Mouse (Mus musculus) midbrain, embryonic 16.5 days (tissue): ENCODE data around the gene Syndig1. TPM values are rescaled to one million over a fixed set of nuclear protein-coding genes. Genes with fewer than 3 reads are reported as not detected.

ENCODE experiments used
- ATAC-seq: fragments of 200-750 bp; cut with Nextera tagmentation; 2 replicates; pipeline ENCODE4 v1.8.0; 2017; ENCODE audit warnings: moderate TSS enrichment
- H3K27ac ChIP-seq: fragments of 300-500 bp; sonication (generic); 2 replicates; pipeline ENCODE4 v1.5.1; 2014; ENCODE audit warnings: mild to moderate bottlenecking, low read length, mixed read lengths
- H3K27me3 ChIP-seq: fragments of 300-500 bp; sonication (generic); 2 replicates; pipeline ENCODE4 v1.6.1; 2014; ENCODE audit warnings: low read depth, low read length, mixed read lengths; ENCODE audit not compliant: control insufficient read depth, insufficient read depth
- H3K36me3 ChIP-seq: fragments of 300-500 bp; sonication (generic); 2 replicates; pipeline ENCODE4 v1.6.1; 2014; ENCODE audit warnings: mild to moderate bottlenecking, low read length, moderate library complexity, mixed read lengths; ENCODE audit not compliant: control insufficient read depth, insufficient read depth
- H3K4me1 ChIP-seq: fragments of 300-500 bp; sonication (generic); 2 replicates; pipeline ENCODE4 v1.6.1; 2014; ENCODE audit warnings: mild to moderate bottlenecking, low read length, mixed read lengths; ENCODE audit not compliant: control insufficient read depth, insufficient read depth
- H3K4me2 ChIP-seq: fragments of 300-500 bp; sonication (generic); 2 replicates; pipeline ENCODE4 v1.6.1; 2014; ENCODE audit warnings: mild to moderate bottlenecking, low read length, mixed read lengths
- H3K4me3 ChIP-seq: fragments of 300-500 bp; sonication (generic); 2 replicates; pipeline ENCODE4 v1.5.1; 2014; ENCODE audit warnings: low read depth, mild to moderate bottlenecking, low read length, moderate library complexity, mixed read lengths
- H3K9ac ChIP-seq: fragments of 300-500 bp; sonication (generic); 2 replicates; pipeline ENCODE4 v1.6.1; 2014; ENCODE audit warnings: low read depth, low read length, mixed read lengths
- H3K9me3 ChIP-seq: fragments of 300-500 bp; sonication (generic); replicated peaks from 2 replicates; pipeline ENCODE4 v1.6.1; 2014; ENCODE audit warnings: mild to moderate bottlenecking, low read length, mixed read lengths; ENCODE audit not compliant: control insufficient read depth, poor library complexity, severe bottlenecking
- WGBS: fragments of 180-500 bp; shearing (Covaris S2); extraction: QIAGEN DNeasy Blood & Tissue Kit; methylation state at CpG from one replicate; pipeline ENCODE4 v1.1.7; 2014; 5-methylcytosine and 5-hydroxymethylcytosine counted together
- polyA plus RNA-seq: library from polyadenylated mRNA; unstranded; fragments of >200 nt; fragmentation: Nextera tagmentation; extraction: Ambion mirVana; gene quantifications from 2 replicates; pipeline ENCODE4 v1.2.1, GENCODE M21; 2015

The Syndig1 gene
- polyA plus RNA-seq, 1 experiment from 2014 or later: 27.6 TPM

GRCm38 (mm10) chr2:149899615-149900014 is 70.6 kb downstream of the Syndig1 start:
- WGBS: 95% methylated on average over 9 of the region's 9 CpGs
- ATAC-seq: no peak
- H3K27ac ChIP-seq: no peak overlapping the region

GRCm38 (mm10) chr2:149900606-149901005 is 71.6 kb downstream of the Syndig1 start:
- WGBS: 90% methylated on average over 1 of the region's 1 CpGs
- ATAC-seq: no peak
- no peak overlapping the region for H3K4me2 ChIP-seq
- H3K27me3 ChIP-seq: no peaks in the 10 kb centered on the region
- no peak overlapping the region for H3K27ac ChIP-seq
- no peaks in the 10 kb centered on the region for H3K9me3 ChIP-seq
- H3K36me3 ChIP-seq: no peaks in the 10 kb centered on the region
- no peaks in the 10 kb centered on the region for H3K4me1 ChIP-seq
- no peak overlapping the region for H3K4me3 ChIP-seq
- no peak overlapping the region for H3K9ac ChIP-seq

More at GRCm38 (mm10) chr2:149899615-149900014, 70.6 kb downstream of the Syndig1 start:
- H3K36me3 ChIP-seq: no peaks in the 10 kb centered on the region
- H3K4me1 ChIP-seq: no peaks in the 10 kb centered on the region
- H3K9ac ChIP-seq: no peak overlapping the region
- no peak overlapping the region for H3K4me2 ChIP-seq
- H3K4me3 ChIP-seq: no peak overlapping the region
- no peaks in the 10 kb centered on the region for H3K27me3 ChIP-seq
- no peaks in the 10 kb centered on the region for H3K9me3 ChIP-seq

DNA sequence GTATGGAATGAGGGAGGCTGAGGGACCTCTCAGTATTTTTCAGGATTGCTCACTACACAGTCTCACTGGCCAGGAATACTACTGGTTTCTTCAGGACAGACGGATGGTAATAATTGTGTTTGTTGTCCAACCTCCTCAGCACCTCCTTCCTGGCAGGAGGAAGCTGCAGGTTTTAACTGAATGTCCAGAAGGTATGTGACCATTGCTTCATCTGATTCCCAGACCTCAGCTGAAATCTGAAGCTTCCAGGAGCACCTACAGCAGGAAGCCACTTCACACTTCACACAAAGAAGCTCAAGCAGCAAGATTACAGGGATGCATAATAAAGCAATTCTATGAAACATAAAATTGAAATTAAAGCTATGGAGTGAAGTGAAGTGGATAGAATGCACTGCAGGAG is 75.4 kb downstream of the Syndig1 start:
- Histone ChIP-seq H3K9me3 (no peaks in the 10 kb centered on the region), H3K27me3 (no peaks in the 10 kb centered on the region), H3K27ac (no peak overlapping the region), H3K4me1 (no peaks in the 10 kb centered on the region), H3K4me3 (no peak overlapping the region), H3K36me3 (no peaks in the 10 kb centered on the region), H3K9ac (no peak overlapping the region), H3K4me2 (no peak overlapping the region)
- 75% methylated on average over 1 of the region's 1 CpGs for WGBS
- ATAC-seq: no peak

- Histone ChIP-seq H3K4me2 (no peak overlapping the region), H3K27me3 (no peaks in the 10 kb centered on the region), H3K9ac (no peak overlapping the region), H3K4me3 (no peak overlapping the region), H3K27ac (no peak overlapping the region), H3K36me3 (no peaks in the 10 kb centered on the region), H3K9me3 (no peaks in the 10 kb centered on the region), H3K4me1 (no peaks in the 10 kb centered on the region)
- 90% methylated on average over 3 of the region's 3 CpGs for WGBS
- ATAC-seq: no peak
Observed at GRCm38 (mm10) chr2:149906694-149907093, 77.7 kb downstream of the Syndig1 start.

GRCm38 (mm10) chr2:149917162-149917561 is 88.2 kb downstream of the Syndig1 start:
- no peak for ATAC-seq
- Histone ChIP-seq H3K9me3 (no peaks in the 10 kb centered on the region), H3K4me2 (no peak overlapping the region), H3K36me3 (no peaks in the 10 kb centered on the region), H3K27ac (no peak overlapping the region), H3K9ac (no peak overlapping the region), H3K27me3 (no peaks in the 10 kb centered on the region), H3K4me3 (no peak overlapping the region), H3K4me1 (no peaks in the 10 kb centered on the region)
- 90% methylated on average over 3 of the region's 3 CpGs for WGBS

DNA sequence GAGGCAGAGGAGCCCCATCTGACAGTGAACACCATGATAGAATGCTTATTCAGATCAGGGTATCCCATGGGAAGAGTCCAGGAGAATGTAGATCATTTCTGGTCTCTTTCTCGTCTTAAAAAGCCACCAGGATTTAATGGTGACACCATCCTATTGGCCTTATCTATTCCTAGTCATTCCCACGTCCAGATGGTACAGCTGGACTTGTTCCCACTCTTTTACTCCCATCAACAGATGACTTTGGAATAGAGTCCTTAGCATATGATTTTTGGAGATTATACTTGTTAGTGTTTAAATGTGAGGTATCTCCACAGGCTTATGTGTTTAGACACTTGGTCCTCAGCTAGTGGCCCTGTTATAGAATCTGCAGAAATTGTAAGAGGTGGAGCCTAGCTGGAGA is 94.5 kb downstream of the Syndig1 start:
- no peaks in the 10 kb centered on the region for H3K36me3 ChIP-seq
- H3K9ac ChIP-seq: no peak overlapping the region
- H3K9me3 ChIP-seq: no peaks in the 10 kb centered on the region
- no peak overlapping the region for H3K27ac ChIP-seq
- H3K4me1 ChIP-seq: no peaks in the 10 kb centered on the region
- H3K4me2 ChIP-seq: no peak overlapping the region
- H3K27me3 ChIP-seq: no peaks in the 10 kb centered on the region
- no peak for ATAC-seq
- 75% methylated on average over 2 of the region's 2 CpGs for WGBS
- no peak overlapping the region for H3K4me3 ChIP-seq

GRCm38 (mm10) chr2:149925911-149926310 is 96.9 kb downstream of the Syndig1 start:
- no peak overlapping the region for H3K9ac ChIP-seq
- WGBS: 90% methylated on average over 2 of the region's 2 CpGs

DNA sequence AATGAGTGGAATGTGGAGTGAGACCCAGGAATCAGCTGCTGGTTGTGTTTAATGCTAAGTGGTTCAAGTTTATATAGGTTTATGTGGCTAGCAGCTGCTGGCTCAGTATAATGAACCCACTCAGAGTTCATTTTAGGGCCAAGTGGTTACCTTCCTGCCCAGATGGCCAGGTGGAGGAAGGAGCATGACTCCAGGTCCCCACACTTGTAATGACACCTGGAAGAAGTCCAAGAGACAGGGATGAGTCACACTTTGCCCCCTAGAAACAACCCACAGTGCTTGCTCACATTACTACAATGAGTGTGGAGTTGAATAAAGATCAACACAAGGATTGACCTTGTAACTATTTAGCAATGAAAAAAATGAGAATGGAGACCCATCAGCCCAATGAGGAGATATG is 98.0 kb downstream of the Syndig1 start:
- H3K4me3 ChIP-seq: no peak overlapping the region
- no peaks in the 10 kb centered on the region for H3K36me3 ChIP-seq
- no peaks in the 10 kb centered on the region for H3K9me3 ChIP-seq
- no peaks in the 10 kb centered on the region for H3K27me3 ChIP-seq
- no peak for ATAC-seq
- no peak overlapping the region for H3K27ac ChIP-seq
- no peak overlapping the region for H3K9ac ChIP-seq
- no peak overlapping the region for H3K4me2 ChIP-seq
- no peaks in the 10 kb centered on the region; the same call in 1 of the 2 replicates for H3K4me1 ChIP-seq

More at GRCm38 (mm10) chr2:149925911-149926310, 96.9 kb downstream of the Syndig1 start:
- H3K9me3 ChIP-seq: no peaks in the 10 kb centered on the region
- no peaks in the 10 kb centered on the region for H3K27me3 ChIP-seq
- ATAC-seq: no peak
- H3K4me3 ChIP-seq: no peak overlapping the region
- no peak overlapping the region for H3K27ac ChIP-seq
- H3K36me3 ChIP-seq: no peaks in the 10 kb centered on the region
- H3K4me2 ChIP-seq: no peak overlapping the region
- H3K4me1 ChIP-seq: no peaks in the 10 kb centered on the region; the same call in 1 of the 2 replicates

GRCm38 (mm10) chr2:149927481-149927880 is 98.5 kb downstream of the Syndig1 start:
- ATAC-seq: no peak
- Histone ChIP-seq H3K36me3 (no peaks in the 10 kb centered on the region), H3K9ac (no peak overlapping the region), H3K4me3 (no peak overlapping the region), H3K4me1 (no peaks in the 10 kb centered on the region; the same call in 1 of the 2 replicates), H3K4me2 (no peak overlapping the region), H3K27ac (no peak overlapping the region), H3K9me3 (no peaks in the 10 kb centered on the region), H3K27me3 (no peaks in the 10 kb centered on the region)
- 91% methylated on average over 3 of the region's 3 CpGs for WGBS
